Mouse (Mus musculus) lung, adult 18-20 months (tissue): Measurements from ENCODE around the gene Gart.
A peak's percentile ranks its signal among the peaks of the same experiment; 100 is the strongest.
"Not testable (repeated sequence)": the region's sequence is repeated elsewhere in the genome, so short reads cannot be mapped to it uniquely, and the experiment has no call there.

Experiments
- DNase-seq, 2 experiments: peaks; one replicate each; pipeline ENCODE4 v3.0.0; 2022; ENCODE audit warnings: mixed read lengths in 2 of 2

The Gart gene

DNA sequence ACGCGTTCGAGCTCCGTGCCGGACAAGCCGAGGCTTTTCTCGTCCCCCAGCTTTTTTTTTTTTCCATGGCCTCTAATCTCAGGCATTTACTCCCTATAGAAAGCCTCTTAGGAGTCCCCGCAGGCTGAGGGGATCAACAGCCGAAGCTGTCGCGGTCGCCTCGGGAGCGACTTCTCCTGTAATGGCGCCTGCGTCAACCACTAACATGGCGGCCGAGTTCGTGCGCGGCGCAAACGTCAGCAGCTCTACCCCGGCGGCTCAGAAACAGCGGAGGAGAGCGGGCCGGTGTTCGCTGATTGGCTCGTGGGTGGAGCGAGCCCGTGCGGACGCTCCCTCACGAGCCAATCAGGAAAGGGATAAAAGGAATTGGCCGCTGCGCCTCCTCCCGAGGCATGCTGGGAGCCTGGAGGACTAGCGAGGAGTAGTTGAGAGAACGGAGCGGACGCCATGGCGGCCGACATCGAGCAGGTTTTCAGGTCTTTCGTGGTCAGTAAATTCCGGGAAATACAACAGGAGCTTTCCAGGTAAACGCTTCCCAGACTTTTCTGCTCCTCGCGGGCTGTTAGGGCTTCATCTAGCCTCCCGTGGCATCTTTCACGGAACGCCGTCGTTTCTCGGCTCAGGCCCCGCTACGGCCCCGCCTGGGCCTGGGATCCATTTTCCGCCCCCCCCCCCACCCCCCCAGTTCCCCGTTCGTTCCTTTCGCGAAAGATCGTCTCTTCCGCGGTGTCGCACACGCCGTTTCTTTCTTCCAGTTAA is 888 bp upstream of the Gart start, which contains the start of gene Son:
Gene Son (plus strand): TSS at position 46 of the 759 bp plus-strand sequence.
- DNase-seq, result peak; percentile 98

- DNase-seq, result no peak
These were observed 653 bp downstream of the Gart start for GRCm38 (mm10) chr16:91645995-91646602.

- DNase-seq, result not testable (repeated sequence)
These were observed 1.3 kb downstream of the Gart start for GRCm38 (mm10) chr16:91645420-91645819.

- DNase-seq, result no peak
These were observed 1.9 kb downstream of the Gart start for GRCm38 (mm10) chr16:91644901-91645300.

GRCm38 (mm10) chr16:91640171-91640570 is 6.6 kb downstream of the Gart start:
- DNase-seq, result no peak

DNA sequence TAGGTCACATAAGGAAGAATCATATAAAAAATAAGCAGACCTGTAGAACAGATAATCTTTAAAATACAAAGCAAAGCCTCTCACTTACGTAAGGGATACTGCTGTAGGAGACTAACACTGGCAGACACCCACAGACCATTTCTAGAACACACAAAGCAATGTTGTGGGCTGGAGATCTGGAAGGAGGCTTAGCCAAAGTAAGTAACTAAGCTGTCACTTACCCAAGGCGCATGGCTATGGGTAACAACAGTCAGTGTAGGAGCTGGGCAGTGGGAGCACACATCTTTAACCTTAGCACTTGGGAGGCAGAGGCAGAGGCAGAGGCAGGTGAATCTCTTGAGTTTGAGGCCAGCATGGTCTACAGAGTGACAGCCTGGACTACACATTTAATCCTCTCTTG is 7.1 kb downstream of the Gart start:
- no peak for DNase-seq

DNA sequence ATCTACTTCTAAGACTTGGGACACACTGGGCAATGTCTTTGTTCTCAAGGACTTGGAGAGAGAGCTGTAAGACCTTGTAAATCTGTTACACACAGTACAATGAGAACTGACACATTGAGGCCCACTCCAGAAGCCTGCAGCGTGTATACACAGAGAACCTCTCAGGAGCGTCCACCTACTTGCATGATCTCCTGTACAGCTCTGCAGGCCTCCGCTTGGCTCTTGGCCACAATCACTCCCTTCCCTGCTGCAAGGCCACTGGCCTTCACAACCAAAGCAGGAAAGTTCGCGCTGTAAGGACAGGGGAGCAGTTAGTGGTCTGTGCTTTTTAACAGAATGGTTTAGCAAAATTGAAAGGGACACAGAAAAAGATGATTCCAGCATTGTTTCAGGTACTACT is 7.6 kb downstream of the Gart start:
- no peak for DNase-seq

DNA sequence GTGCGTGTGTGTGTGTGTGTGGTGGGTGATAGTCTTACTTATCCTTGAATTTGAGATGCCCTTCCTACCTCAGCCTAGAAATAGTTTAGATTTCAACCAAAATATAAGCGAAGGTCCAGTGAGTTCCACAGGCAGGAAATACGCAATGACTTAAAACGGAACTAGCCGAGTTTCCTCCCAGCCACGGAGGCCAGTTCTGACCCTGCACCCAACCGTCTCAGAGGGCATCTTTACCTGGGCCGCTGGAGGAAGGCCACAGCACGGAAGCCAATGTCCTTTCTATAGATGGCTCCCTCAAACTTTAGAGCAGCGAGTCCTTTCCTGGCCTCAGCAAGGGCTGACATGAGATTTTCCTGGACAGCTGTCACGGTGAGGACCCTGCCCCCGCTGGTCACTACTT is 13.1 kb downstream of the Gart start:
- no peak for DNase-seq

DNA sequence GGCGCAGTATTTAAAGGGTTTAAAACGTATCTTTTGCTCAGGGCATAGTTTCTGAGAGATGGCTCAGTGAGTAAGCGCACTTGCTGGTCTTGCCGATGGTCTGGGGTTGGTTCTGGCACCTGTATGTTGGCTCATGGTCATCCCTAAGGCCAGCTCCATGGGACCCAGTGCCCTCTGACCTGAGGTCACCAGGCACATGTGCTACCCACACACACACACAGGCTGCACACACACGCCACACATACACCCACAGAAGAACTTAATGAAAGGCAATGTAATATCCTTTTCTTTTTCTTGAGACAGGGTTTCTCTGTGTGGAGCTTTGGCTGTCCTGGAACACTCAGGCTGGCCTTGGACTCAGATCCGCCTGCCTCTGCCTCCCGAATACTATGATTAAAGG is 13.8 kb downstream of the Gart start:
- no peak for DNase-seq

DNA sequence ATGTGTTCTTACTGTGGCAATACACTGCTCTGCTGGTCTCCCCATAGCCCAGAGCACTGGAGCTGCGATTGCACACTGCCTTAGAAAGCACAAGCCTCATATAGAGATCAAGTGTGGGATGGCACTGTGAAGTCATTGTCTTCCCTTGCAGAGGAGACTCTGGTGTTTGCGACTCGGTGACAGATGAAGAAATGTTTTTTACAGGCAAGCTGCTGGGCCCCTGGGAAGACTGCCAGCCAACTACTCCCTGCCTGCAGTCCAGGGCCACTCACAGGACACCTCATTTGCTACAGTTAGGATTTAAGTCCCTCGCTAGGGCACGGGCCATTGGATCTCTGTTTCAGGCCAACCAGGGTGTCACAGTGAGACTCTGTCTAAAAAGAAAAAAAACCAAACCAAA is 14.3 kb downstream of the Gart start:
- peak in 1 of 2 experiments; percentile 28 for DNase-seq

DNA sequence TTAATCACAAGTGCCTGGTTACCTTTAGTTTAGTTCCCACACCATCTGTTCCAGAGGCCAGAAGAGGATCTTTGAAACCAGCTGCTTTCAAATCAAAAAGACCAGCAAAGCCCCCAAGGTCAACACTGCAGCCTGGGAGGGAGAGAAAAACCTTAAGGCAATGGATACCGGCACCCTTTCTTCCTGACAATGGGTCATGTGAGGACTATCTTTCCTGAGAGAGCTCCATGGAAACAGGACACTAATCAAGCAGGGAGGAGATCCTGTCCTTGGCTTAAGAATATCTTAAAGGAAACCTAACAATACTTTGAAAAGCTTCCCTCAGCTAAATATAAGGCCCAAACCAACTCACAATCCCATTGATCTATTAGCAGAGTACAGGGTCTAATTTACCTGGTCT is 16.2 kb downstream of the Gart start:
- DNase-seq, result no peak

DNA sequence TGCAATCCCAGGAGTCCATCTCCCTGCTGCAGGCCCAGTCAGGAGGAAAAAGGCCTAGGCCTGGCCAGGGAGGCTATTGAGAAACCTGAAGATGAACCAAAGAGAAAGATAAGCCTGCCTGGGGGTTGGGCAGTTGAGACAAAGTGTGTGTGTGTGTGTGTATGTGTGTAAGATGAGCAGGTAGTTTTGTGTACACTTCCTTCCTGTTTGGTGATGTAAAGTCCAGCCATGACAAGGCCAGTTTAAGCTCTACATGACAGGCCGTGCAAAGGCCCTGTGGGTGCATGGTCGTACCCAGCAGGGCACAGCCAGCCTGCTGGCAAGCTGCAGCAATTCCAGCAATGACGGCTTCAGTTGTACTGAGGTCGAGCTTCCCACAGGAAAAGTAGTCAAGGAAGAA is 17.0 kb downstream of the Gart start:
- no peak for DNase-seq

DNA sequence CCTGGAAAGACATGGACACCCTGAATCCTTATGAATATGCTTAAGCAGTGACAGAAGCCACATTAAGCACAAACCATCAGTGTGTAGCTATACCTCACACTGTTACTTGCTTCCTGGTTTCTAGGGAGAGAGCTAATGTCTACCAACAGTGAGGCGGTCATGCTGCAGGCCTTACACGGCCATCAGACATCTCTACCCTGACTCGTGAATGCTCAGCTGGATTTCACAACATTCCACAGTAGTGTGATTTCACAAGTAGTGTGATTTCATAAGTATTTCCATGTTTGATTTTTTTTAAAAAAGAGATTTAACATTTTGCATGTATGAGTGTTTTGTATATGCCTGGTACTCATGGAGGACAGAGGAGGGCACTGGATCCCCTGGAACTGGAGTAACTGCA is 18.1 kb downstream of the Gart start:
- no peak for DNase-seq

GRCm38 (mm10) chr16:91627831-91628230 is 18.9 kb downstream of the Gart start:
- DNase-seq, result no peak

DNA sequence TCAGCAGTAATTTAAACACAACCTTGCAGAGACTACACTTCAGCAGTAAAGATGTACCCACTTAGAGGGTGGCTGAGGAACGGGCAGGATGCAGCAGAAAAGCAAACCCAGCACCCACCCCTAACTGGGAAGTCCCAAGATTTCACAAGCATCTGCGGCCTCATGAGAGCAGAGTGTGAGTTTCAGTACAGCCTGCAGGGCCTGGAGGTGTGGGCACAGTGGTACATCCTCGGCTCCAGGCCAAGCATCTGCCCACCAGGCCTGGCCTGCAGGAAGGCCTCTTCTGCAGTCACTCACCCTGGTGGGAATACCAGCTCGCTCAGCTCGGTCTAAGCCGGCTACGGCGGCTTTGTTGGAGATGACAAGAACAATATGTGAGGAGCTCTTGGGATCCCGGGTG is 23.7 kb downstream of the Gart start:
- no peak for DNase-seq

GRCm38 (mm10) chr16:91620991-91621390 is 25.8 kb downstream of the Gart start:
- peak; percentile 86 to 88 for DNase-seq

- DNase-seq, result no peak
These were observed 26.6 kb downstream of the Gart start for GRCm38 (mm10) chr16:91620185-91620584.

DNA sequence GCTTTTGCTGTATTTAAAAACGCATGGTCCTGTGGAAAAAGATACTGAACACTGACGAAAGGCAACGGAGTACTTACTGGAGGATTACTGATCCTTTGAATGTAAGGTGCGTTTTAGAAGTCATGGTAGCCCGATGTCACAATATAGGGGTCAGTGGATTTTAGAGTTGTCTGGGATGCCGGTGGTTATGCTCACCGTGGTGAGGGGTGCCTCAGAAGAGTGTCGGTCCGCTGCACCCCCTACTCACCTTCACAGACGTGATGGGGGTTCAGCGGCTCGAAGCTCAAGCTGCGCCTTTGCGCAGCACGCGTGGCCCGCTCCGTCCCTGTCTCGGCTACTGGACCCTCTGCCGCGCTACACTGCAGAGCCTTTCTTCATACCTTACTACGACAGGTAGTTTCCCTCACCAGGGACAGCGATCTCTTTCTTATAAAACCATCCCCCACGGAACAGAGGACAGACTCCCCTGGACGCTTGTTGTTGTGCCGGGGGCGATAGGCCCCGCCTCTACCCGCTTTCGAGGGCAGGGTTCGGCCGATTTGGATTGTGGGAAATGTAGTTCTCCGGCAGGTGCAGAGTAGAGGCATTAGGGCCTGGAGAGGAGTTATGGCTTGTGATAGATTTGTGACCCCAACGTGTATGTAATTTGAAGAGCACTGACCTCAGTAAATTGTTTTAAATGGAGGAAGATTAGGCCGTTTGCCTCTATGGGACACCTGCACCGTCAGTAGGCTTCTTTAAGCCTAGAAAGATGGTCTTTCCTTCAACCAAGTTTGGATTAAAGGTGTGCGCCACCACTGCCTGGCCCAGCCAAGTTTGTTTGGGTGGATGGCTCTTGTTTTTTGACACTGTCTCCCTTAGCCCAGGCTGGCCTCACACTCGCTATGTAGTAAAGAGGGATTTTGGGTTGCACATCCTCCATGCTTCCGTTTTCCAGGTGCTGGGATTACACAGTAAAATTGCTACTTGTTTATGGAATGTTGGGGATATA is 27.9 kb downstream of the Gart start, which contains the start of gene Dnajc28:
Gene Dnajc28 (minus strand): TSS at position 516 of the 991 bp plus-strand sequence.
- DNase-seq, result peak; percentile 84 to 86

GRCm38 (mm10) chr16:91614552-91614951 is 32.2 kb downstream of the Gart start:
- DNase-seq, result no peak

DNA sequence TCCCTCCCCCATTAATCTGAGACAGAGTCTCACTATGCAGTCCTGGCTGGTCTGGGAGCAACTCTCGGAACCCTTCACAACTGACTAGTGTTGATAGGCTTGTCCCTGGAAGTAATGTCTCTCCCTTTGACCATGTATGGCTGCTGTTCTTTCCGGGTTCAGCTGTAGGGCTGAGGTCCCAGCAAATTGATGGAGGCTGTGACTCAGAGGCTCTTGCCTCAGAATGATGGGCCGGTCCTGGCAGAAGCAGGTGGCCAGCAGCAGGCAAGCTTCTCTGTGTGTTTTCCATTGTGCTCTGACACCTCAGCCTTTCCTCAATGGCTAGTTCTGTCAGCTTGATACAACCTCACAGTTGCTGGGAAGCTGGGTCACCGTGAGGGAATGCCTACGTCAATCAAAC is 34.2 kb downstream of the Gart start:
- no peak for DNase-seq

GRCm38 (mm10) chr16:91611248-91611647 is 35.5 kb downstream of the Gart start:
- DNase-seq, result peak; percentile 53 to 66

GRCm38 (mm10) chr16:91609501-91610245 is 37.1 kb downstream of the Gart start:
- DNase-seq, result peak; percentile 64
